ENCODE assay signal across 8 mouse cellular contexts in genomic region chr4:134768226-134768888, GRCm38 (mm10). TPM values are rescaled to one million over a fixed set of nuclear protein-coding genes. Genes with fewer than 3 reads are reported as not detected.
DNase-seq lines count a peak whose midpoint lies in the region; ATAC-seq and TF ChIP-seq lines count a peak whose summit lies in the region.

No protein-coding gene starts in this region.

- H3K27me3 ChIP-seq in kidney, postnatal 0 days (ENCODE audit: insufficient read depth, low read length): no peaks in the 10 kb centered on the region
- no peaks in the 10 kb centered on the region for H3K27me3 ChIP-seq in intestine, embryonic 14.5 days (replicated peaks; ENCODE audit: control insufficient read depth, insufficient read depth, low read length)
- peaks cover 6% of the 10 kb centered on the region; the same call in 1 of the 2 replicates for H3K27me3 ChIP-seq in neural tube, embryonic 14.5 days (ENCODE audit: control insufficient read depth, insufficient read depth, low read length)

- no peak for DNase-seq in kidney, postnatal 0 days (ENCODE audit: low spot score)
- DNase-seq in kidney, adult 9 months: no peak
- peak; percentile 72 for DNase-seq in MN1 (ENCODE audit: low spot score)
- DNase-seq in cerebellum, postnatal 14 days: peak; percentile 73 to 82
- DNase-seq in intestine, embryonic 14.5 days (ENCODE audit: low spot score): no peak
- no peak for DNase-seq in layer of hippocampus, postnatal 14 days (ENCODE audit: low spot score in 2 of 2)
- no peak for DNase-seq in right cerebral cortex, postnatal 25 days

- peak overlapping the region; percentile 94 for H3K4me2 ChIP-seq in kidney, postnatal 0 days (ENCODE audit: low read length)
- peak overlapping the region; percentile 84 for H3K4me2 ChIP-seq in intestine, embryonic 14.5 days (ENCODE audit: low read length)
- H3K4me2 ChIP-seq in neural tube, embryonic 14.5 days (ENCODE audit: low read depth, low read length): peak overlapping the region; percentile 60

- peak overlapping the region; percentile 67 for H3K4me3 ChIP-seq in kidney, postnatal 0 days (replicated peaks; ENCODE audit: low read depth, low read length)
- H3K4me3 ChIP-seq in intestine, embryonic 14.5 days (ENCODE audit: low read depth, low read length): peak overlapping the region; percentile 76
- H3K4me3 ChIP-seq in neural tube, embryonic 14.5 days (ENCODE audit: low read depth, low read length): peak overlapping the region; percentile 31

- 11% methylated on average over 21 of the region's 21 CpGs for WGBS in kidney, postnatal 0 days
- WGBS in intestine, embryonic 14.5 days: 12% methylated on average over 21 of the region's 21 CpGs
- WGBS in neural tube, embryonic 14.5 days: 9% methylated on average over 21 of the region's 21 CpGs

- no peak for TF ChIP-seq CTCF in kidney, postnatal 0 days (IDR thresholded peaks at IDR 0.05; ENCODE audit: low read depth)

- no peaks in the 10 kb centered on the region for H3K36me3 ChIP-seq in kidney, postnatal 0 days (ENCODE audit: insufficient read depth, low read length)
- H3K36me3 ChIP-seq in intestine, embryonic 14.5 days (ENCODE audit: control insufficient read depth, insufficient read depth, low read length): no peaks in the 10 kb centered on the region
- H3K36me3 ChIP-seq in neural tube, embryonic 14.5 days (ENCODE audit: control insufficient read depth, insufficient read depth, low read length): no peaks in the 10 kb centered on the region

- peak overlapping the region; percentile 62; the same call in 1 of the 2 replicates for H3K27ac ChIP-seq in kidney, postnatal 0 days
- H3K27ac ChIP-seq in intestine, embryonic 14.5 days (ENCODE audit: low read depth): no peak overlapping the region
- no peak overlapping the region for H3K27ac ChIP-seq in neural tube, embryonic 14.5 days (ENCODE audit: low read depth, low read length)

- H3K4me1 ChIP-seq in kidney, postnatal 0 days (replicated peaks; ENCODE audit: insufficient read depth, low read length): peaks cover 23% of the 10 kb centered on the region
- peaks cover 13% of the 10 kb centered on the region for H3K4me1 ChIP-seq in intestine, embryonic 14.5 days (replicated peaks; ENCODE audit: control insufficient read depth, insufficient read depth, low read length)
- H3K4me1 ChIP-seq in neural tube, embryonic 14.5 days (ENCODE audit: control insufficient read depth, insufficient read depth, low read length): peaks cover 10% of the 10 kb centered on the region; the same call in 1 of the 2 replicates

- H3K9ac ChIP-seq in kidney, postnatal 0 days (ENCODE audit: low read depth, low read length): peak overlapping the region; percentile 85
- peak overlapping the region; percentile 59; the same call in 1 of the 2 replicates for H3K9ac ChIP-seq in intestine, embryonic 14.5 days (ENCODE audit: low read length)
- H3K9ac ChIP-seq in neural tube, embryonic 14.5 days (replicated peaks; ENCODE audit: low read depth, low read length): peak overlapping the region; percentile 41; the same call in 1 of the 2 replicates

- no peak for ATAC-seq in kidney, postnatal 0 days (replicated peaks; ENCODE audit: low FRiP score, low read depth)
- ATAC-seq in intestine, embryonic 14.5 days (replicated peaks; ENCODE audit: low FRiP score, low TSS enrichment, low read depth): no peak
- no peak for ATAC-seq in neural tube, embryonic 14.5 days (ENCODE audit: low read depth)

- no peaks in the 10 kb centered on the region for H3K9me3 ChIP-seq in kidney, postnatal 0 days (replicated peaks; ENCODE audit: low read length)
- H3K9me3 ChIP-seq in intestine, embryonic 14.5 days (ENCODE audit: control insufficient read depth, low read length): no peaks in the 10 kb centered on the region
- H3K9me3 ChIP-seq in neural tube, embryonic 14.5 days (ENCODE audit: control insufficient read depth, low read length): no peaks in the 10 kb centered on the region

RNA-seq across cellular contexts. Expression of gene Ldlrap1, which starts 0.5 kb away (rescaled TPM):
- 21.2 and 21.3 TPM in 2 replicates for polyA plus RNA-seq in kidney, postnatal 0 days (2015; fragmentation: Nextera tagmentation; extraction: Ambion mirVana)
- polyA plus RNA-seq in intestine, embryonic 14.5 days (2014; fragmentation: Nextera tagmentation; extraction: Ambion mirVana): 15.0 and 16.6 TPM in 2 replicates
- 0.70 and 3.0 TPM in 2 replicates for polyA plus RNA-seq in neural tube, embryonic 14.5 days (2014; fragmentation: Nextera tagmentation; extraction: Ambion mirVana)
- total RNA-seq in layer of hippocampus, postnatal 14 days (2021): 1 to 10 TPM; 4.6 to 4.8 TPM

Comparison
In these comparisons a context has a peak if more than half of its experiments do, and no peak if none do; other contexts are left out.
1. DNase-seq: peak in MN1 (single experiment) and cerebellum, postnatal 14 days (2 of 2); none in kidney, postnatal 0 days (single experiment), kidney, adult 9 months (single experiment), intestine, embryonic 14.5 days (single experiment), layer of hippocampus, postnatal 14 days (0 of 2) and right cerebral cortex, postnatal 25 days (single experiment).
2. Peak in every context shown above with its lines, with median percentiles within 50 percentile points of each other: H3K4me2 ChIP-seq, H3K4me3 ChIP-seq and H3K9ac ChIP-seq.